Mouse (Mus musculus) heart, embryonic 16.5 days (tissue): ENCODE measurements at regions not wholly inside any gene's neighbourhood (a gene's known extent, or its start where the extent isn't known, plus 50 kb on each side); places are given as distances from the start of the nearest gene placed in this dataset.

Experiments used
- ATAC-seq: fragments of 200-750 bp; cut with Nextera tagmentation; replicated peaks from 2 replicates; pipeline ENCODE4 v1.8.0; 2017; ENCODE audit warnings: moderate number of reproducible peaks; ENCODE audit not compliant: insufficient read depth, low FRiP score; ENCODE audit errors: extremely low read depth
- H3K27ac ChIP-seq: fragments of 300-500 bp; sonication (generic); 2 replicates; pipeline ENCODE4 v1.5.1; 2014; ENCODE audit warnings: mild to moderate bottlenecking, low read length, control low read depth, moderate library complexity
- H3K27me3 ChIP-seq: fragments of 300-500 bp; sonication (generic); 2 replicates; pipeline ENCODE4 v1.6.1; 2014; ENCODE audit warnings: low read length, mixed read lengths; ENCODE audit not compliant: control insufficient read depth, insufficient read depth
- H3K36me3 ChIP-seq: fragments of 300-500 bp; sonication (generic); 2 replicates; pipeline ENCODE4 v1.6.1; 2014; ENCODE audit not compliant: control insufficient read depth, insufficient read depth
- H3K4me1 ChIP-seq: fragments of 300-500 bp; sonication (generic); 2 replicates; pipeline ENCODE4 v1.6.1; 2014; ENCODE audit warnings: low read length, mixed read lengths; ENCODE audit not compliant: control insufficient read depth, insufficient read depth
- H3K4me2 ChIP-seq: fragments of 300-500 bp; sonication (generic); 2 replicates; pipeline ENCODE4 v1.6.1; 2014; ENCODE audit warnings: low read depth, mild to moderate bottlenecking, control low read depth, low read length
- H3K4me3 ChIP-seq: fragments of 300-500 bp; sonication (generic); 2 replicates; pipeline ENCODE4 v1.5.1; 2014; ENCODE audit warnings: mild to moderate bottlenecking, control low read depth, low read length
- H3K9ac ChIP-seq: fragments of 300-500 bp; sonication (generic); 2 replicates; pipeline ENCODE4 v1.6.1; 2014; ENCODE audit warnings: low read length, control low read depth
- H3K9me3 ChIP-seq: fragments of 300-500 bp; sonication (generic); replicated peaks from 2 replicates; pipeline ENCODE4 v1.6.1; 2016; ENCODE audit warnings: low read length; ENCODE audit not compliant: control insufficient read depth
- WGBS: fragments of 180-500 bp; shearing (Covaris S2); extraction: QIAGEN DNeasy Blood & Tissue Kit; methylation state at CpG from one replicate; pipeline ENCODE4 v1.1.7; 2014; 5-methylcytosine and 5-hydroxymethylcytosine counted together

GRCm38 (mm10) chr6:143624901-143625300 is 457.9 kb downstream of the Etnk1 start:
- no peak overlapping the region for H3K9ac ChIP-seq
- no peaks in the 10 kb centered on the region for H3K36me3 ChIP-seq
- 81% methylated on average over 3 of the region's 3 CpGs for WGBS
- no peak for ATAC-seq
- no peak overlapping the region for H3K27ac ChIP-seq
- no peaks in the 10 kb centered on the region for H3K4me1 ChIP-seq
- H3K27me3 ChIP-seq, result no peaks in the 10 kb centered on the region
- no peak overlapping the region for H3K4me3 ChIP-seq
- H3K9me3 ChIP-seq, result no peaks in the 10 kb centered on the region
- H3K4me2 ChIP-seq, result no peak overlapping the region

DNA sequence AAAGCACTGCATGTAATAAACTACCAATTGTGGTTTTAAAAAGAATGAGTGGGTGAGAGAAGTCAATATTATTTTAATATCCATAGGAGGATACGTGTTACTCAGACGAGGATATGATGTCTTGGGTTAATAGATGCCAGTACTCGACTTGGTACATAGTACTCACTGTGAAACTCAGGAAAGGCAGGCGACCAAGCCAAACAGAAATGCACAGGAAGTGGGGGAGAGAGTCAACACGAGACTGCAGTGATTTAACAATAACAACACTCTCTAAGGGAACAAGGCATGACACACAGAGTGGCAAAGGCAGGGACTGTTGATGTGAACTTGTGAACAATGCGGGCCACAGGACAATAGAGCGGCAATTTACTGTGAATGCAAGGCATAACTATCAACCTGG is 464.6 kb downstream of the Etnk1 start:
- 53% methylated on average over 7 of the region's 7 CpGs for WGBS
- Histone ChIP-seq H3K4me2 (no peak overlapping the region), H3K4me1 (no peaks in the 10 kb centered on the region), H3K27ac (no peak overlapping the region), H3K36me3 (no peaks in the 10 kb centered on the region), H3K9ac (no peak overlapping the region), H3K27me3 (no peaks in the 10 kb centered on the region), H3K4me3 (no peak overlapping the region), H3K9me3 (no peaks in the 10 kb centered on the region)
- ATAC-seq, result no peak

- H3K9me3 ChIP-seq, result no peaks in the 10 kb centered on the region
- H3K27me3 ChIP-seq, result no peaks in the 10 kb centered on the region
- no peaks in the 10 kb centered on the region for H3K4me1 ChIP-seq
- no peak overlapping the region for H3K4me3 ChIP-seq
- H3K36me3 ChIP-seq, result no peaks in the 10 kb centered on the region
- H3K4me2 ChIP-seq, result no peak overlapping the region
- no peak overlapping the region for H3K27ac ChIP-seq
- no peak overlapping the region for H3K9ac ChIP-seq
- WGBS, result 72% methylated on average over 6 of the region's 6 CpGs
- ATAC-seq, result no peak
Measured at GRCm38 (mm10) chr6:143633710-143634109, 466.7 kb downstream of the Etnk1 start.

- Histone ChIP-seq H3K9ac (no peak overlapping the region), H3K4me1 (no peaks in the 10 kb centered on the region), H3K27ac (no peak overlapping the region), H3K4me2 (no peak overlapping the region), H3K9me3 (no peaks in the 10 kb centered on the region), H3K27me3 (no peaks in the 10 kb centered on the region), H3K4me3 (no peak overlapping the region), H3K36me3 (no peaks in the 10 kb centered on the region)
- no peak for ATAC-seq
- WGBS, result 71% methylated on average over 10 of the region's 10 CpGs
Measured at GRCm38 (mm10) chr6:143634334-143634733, 467.3 kb downstream of the Etnk1 start.

GRCm38 (mm10) chr6:143635043-143635442 is 468.0 kb downstream of the Etnk1 start:
- 81% methylated on average over 2 of the region's 2 CpGs for WGBS
- no peak for ATAC-seq
- no peak overlapping the region for H3K9ac ChIP-seq

GRCm38 (mm10) chr6:143640652-143641051 is 473.6 kb downstream of the Etnk1 start:
- Histone ChIP-seq H3K36me3 (no peaks in the 10 kb centered on the region), H3K4me1 (no peaks in the 10 kb centered on the region), H3K27me3 (no peaks in the 10 kb centered on the region), H3K27ac (no peak overlapping the region), H3K9ac (no peak overlapping the region), H3K9me3 (no peaks in the 10 kb centered on the region), H3K4me3 (no peak overlapping the region), H3K4me2 (no peak overlapping the region)
- 58% methylated on average over 5 of the region's 5 CpGs for WGBS
- no peak for ATAC-seq

More at GRCm38 (mm10) chr6:143635043-143635442, 468.0 kb downstream of the Etnk1 start:
- H3K27me3 ChIP-seq, result no peaks in the 10 kb centered on the region
- no peaks in the 10 kb centered on the region for H3K4me1 ChIP-seq
- H3K36me3 ChIP-seq, result no peaks in the 10 kb centered on the region
- H3K4me2 ChIP-seq, result no peak overlapping the region
- H3K4me3 ChIP-seq, result no peak overlapping the region
- H3K27ac ChIP-seq, result no peak overlapping the region
- H3K9me3 ChIP-seq, result no peaks in the 10 kb centered on the region

DNA sequence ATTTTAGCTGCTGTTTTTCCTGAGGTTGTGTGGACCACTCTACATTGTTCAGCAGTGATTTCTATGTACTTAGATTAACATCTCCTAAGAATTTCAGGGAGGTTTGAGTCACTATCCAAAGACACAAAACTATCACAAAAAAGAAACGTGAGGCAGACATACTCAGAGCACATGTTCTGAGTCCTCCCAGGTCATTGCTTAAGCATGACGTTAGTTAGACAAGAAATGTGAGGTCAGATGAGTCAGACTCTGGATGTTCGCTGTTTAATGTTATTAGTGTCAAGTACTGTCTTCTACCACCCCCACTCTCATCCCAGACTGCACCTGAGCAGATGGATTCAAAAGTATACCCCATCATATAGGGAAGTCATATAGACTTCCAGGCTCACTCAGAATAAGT is 475.0 kb downstream of the Etnk1 start:
- ATAC-seq, result no peak
- Histone ChIP-seq H3K36me3 (no peaks in the 10 kb centered on the region), H3K27ac (no peak overlapping the region), H3K4me2 (no peak overlapping the region), H3K4me1 (no peaks in the 10 kb centered on the region), H3K9ac (no peak overlapping the region), H3K4me3 (no peak overlapping the region), H3K9me3 (no peaks in the 10 kb centered on the region), H3K27me3 (no peaks in the 10 kb centered on the region)
- 70% methylated on average over 3 of the region's 3 CpGs for WGBS

DNA sequence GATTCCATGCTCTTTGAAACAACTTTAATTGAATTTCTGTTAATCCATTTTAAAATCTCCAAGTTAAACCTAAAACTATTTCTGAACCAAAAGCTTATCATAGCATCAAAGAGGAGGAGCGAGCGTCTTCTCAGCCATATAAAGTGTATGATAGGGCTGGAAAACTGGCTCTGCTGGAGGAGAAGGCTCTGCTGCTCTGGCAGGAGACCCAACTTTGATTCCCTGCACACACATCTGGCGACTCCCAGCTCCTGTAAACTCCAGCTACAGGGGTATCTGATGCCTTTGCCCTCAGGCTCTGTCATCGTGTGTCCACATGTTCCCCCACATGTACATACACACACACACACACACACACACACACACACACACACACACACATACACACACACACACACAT is 479.0 kb downstream of the Etnk1 start:
- Histone ChIP-seq H3K27ac (no peak overlapping the region), H3K9me3 (no peaks in the 10 kb centered on the region), H3K9ac (no peak overlapping the region), H3K4me3 (no peak overlapping the region), H3K27me3 (no peaks in the 10 kb centered on the region), H3K36me3 (no peaks in the 10 kb centered on the region), H3K4me1 (no peaks in the 10 kb centered on the region), H3K4me2 (no peak overlapping the region)
- ATAC-seq, result no peak
- 77% methylated on average over 4 of the region's 4 CpGs for WGBS

DNA sequence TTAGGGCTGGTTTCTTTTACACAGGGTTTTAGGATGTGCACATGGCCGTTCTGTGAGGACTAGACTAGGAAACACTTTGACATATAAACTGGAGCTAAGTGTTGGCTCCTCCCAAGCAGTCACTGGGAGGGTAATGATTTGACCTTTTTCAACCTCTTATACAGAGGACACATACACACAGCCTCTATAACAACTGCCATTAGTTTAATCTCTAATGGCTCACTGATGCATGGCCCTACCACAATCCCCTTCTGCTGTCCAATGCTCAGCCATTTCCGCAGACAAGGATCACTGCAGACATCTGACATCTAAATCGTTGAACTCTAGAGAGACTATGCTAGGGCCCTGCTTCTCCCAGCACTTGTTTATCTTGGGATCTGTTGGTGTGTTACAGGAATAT is 481.5 kb downstream of the Etnk1 start:
- Histone ChIP-seq H3K9ac (no peak overlapping the region), H3K9me3 (peaks cover 8% of the 10 kb centered on the region), H3K36me3 (no peaks in the 10 kb centered on the region), H3K4me1 (no peaks in the 10 kb centered on the region), H3K4me3 (no peak overlapping the region), H3K27me3 (no peaks in the 10 kb centered on the region), H3K4me2 (no peak overlapping the region), H3K27ac (no peak overlapping the region)
- no peak for ATAC-seq
- WGBS, result 89% methylated on average over 3 of the region's 3 CpGs

GRCm38 (mm10) chr6:143656576-143656975 is 489.6 kb downstream of the Etnk1 start:
- Histone ChIP-seq H3K4me1 (no peaks in the 10 kb centered on the region), H3K9ac (no peak overlapping the region), H3K4me3 (no peak overlapping the region), H3K27me3 (no peaks in the 10 kb centered on the region), H3K36me3 (no peaks in the 10 kb centered on the region), H3K27ac (no peak overlapping the region), H3K9me3 (peaks cover 10% of the 10 kb centered on the region), H3K4me2 (no peak overlapping the region)
- ATAC-seq, result no peak
- WGBS, result 63% methylated on average over 5 of the region's 5 CpGs
